Mouse (Mus musculus) neural tube, embryonic 13.5 days (tissue): Measurements from ENCODE around the gene Trarg1. TPM values are rescaled to one million over a fixed set of nuclear protein-coding genes. Genes with fewer than 3 reads are reported as not detected.
A peak's percentile ranks its signal among the peaks of the same experiment; 100 is the strongest.
"Not testable (repeated sequence)": the region's sequence is repeated elsewhere in the genome, so short reads cannot be mapped to it uniquely, and the experiment has no call there.

ENCODE experiments used
- ATAC-seq: fragments of 200-750 bp; cut with Nextera tagmentation; 2 replicates; pipeline ENCODE4 v1.8.0; 2017; ENCODE audit warnings: low read depth, mild to moderate bottlenecking, moderate TSS enrichment, moderate library complexity
- H3K27ac ChIP-seq: fragments of 300-500 bp; sonication (generic); replicated peaks from 2 replicates; pipeline ENCODE4 v1.5.1; 2015; ENCODE audit warnings: moderate library complexity, mild to moderate bottlenecking, inconsistent platforms
- H3K27me3 ChIP-seq: fragments of 300-500 bp; sonication (generic); 2 replicates; pipeline ENCODE4 v1.6.1; 2015; ENCODE audit warnings: mild to moderate bottlenecking, inconsistent platforms
- H3K36me3 ChIP-seq: fragments of 300-500 bp; sonication (generic); 2 replicates; pipeline ENCODE4 v1.6.1; 2015; ENCODE audit warnings: mild to moderate bottlenecking, inconsistent platforms
- H3K4me1 ChIP-seq: fragments of 300-500 bp; sonication (generic); replicated peaks from 2 replicates; pipeline ENCODE4 v1.6.1; 2015; ENCODE audit warnings: inconsistent platforms
- H3K4me2 ChIP-seq: fragments of 300-500 bp; sonication (generic); 2 replicates; pipeline ENCODE4 v1.6.1; 2015; ENCODE audit warnings: inconsistent platforms, mild to moderate bottlenecking, moderate library complexity
- H3K4me3 ChIP-seq: fragments of 300-500 bp; sonication (generic); 2 replicates; pipeline ENCODE4 v1.5.1; 2015; ENCODE audit warnings: mild to moderate bottlenecking, inconsistent platforms
- H3K9ac ChIP-seq: fragments of 300-500 bp; sonication (generic); 2 replicates; pipeline ENCODE4 v1.6.1; 2015; ENCODE audit warnings: moderate library complexity, mild to moderate bottlenecking, inconsistent platforms
- H3K9me3 ChIP-seq: fragments of 300-500 bp; sonication (generic); 2 replicates; pipeline ENCODE4 v1.6.1; 2016; ENCODE audit warnings: inconsistent platforms
- WGBS: fragments of 180-500 bp; shearing (Covaris S2); methylation state at CpG from one replicate; pipeline ENCODE4 v1.1.7; 2015; 5-methylcytosine and 5-hydroxymethylcytosine counted together
- polyA plus RNA-seq: library from polyadenylated mRNA; unstranded; fragments of >200 nt; fragmentation: Nextera tagmentation; extraction: Ambion mirVana; gene quantifications from 2 replicates; pipeline ENCODE4 v1.2.1, GENCODE M21; 2015

Trarg1 gene
- 1.4 and 3.3 TPM in 2 replicates for polyA plus RNA-seq

DNA sequence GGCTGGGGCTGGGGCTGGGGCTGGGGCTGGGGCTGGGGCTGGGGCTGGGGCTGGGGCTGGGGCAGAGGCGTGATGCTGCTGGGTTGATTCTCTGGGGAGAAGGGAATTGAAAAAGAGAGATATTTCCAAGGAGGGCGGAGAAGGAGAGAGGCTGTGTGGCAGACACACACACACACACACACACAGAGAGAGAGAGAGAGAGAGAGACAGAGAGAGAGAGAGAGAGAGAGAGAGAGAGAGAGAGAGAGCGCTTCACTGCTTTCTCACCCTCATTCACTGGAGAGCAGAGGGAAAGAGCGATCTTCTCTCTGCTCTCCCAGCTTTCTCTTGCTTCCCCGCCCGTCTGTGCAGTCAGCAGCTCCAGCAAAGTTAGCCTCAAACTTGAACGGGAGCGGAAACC is at the start of gene Trarg1:
Gene Trarg1 (plus strand): TSS at position 301 of the 400 bp plus-strand sequence.
- H3K9me3 ChIP-seq, result not testable (repeated sequence)

DNA sequence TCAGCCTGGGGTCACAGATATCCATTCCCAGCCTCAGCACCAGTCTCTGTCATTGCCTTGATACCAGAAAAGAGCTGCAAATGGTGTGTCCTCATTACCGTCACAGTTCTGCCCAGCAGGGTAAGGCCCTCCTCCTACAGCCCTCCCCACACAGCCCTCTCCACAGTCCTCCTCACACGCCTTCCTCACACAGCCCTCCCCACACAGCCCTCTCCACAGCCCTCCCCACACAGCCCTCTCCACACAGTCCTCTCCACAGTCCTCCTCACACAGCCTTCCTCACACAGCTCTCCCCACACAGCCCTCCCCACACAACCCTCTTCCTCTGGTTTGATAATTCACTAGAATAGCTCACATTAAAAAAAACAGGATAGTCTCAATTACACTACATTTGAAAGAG is 49.6 kb upstream of the Trarg1 start:
- H3K4me1 ChIP-seq, result no peaks in the 10 kb centered on the region
- no peaks in the 10 kb centered on the region for H3K36me3 ChIP-seq
- WGBS, result 35% methylated on average over 2 of the region's 2 CpGs
- no peaks in the 10 kb centered on the region for H3K9me3 ChIP-seq
- no peak overlapping the region for H3K9ac ChIP-seq
- ATAC-seq, result no peak
- H3K4me2 ChIP-seq, result no peak overlapping the region
- no peak overlapping the region for H3K4me3 ChIP-seq
- H3K27me3 ChIP-seq, result no peaks in the 10 kb centered on the region
- H3K27ac ChIP-seq, result no peak overlapping the region

More for the DNA sequence above, at the start of gene Trarg1:
- not testable (repeated sequence) for H3K4me2 ChIP-seq, H3K4me3 ChIP-seq, H3K27ac ChIP-seq, H3K36me3 ChIP-seq, H3K4me1 ChIP-seq, ATAC-seq, H3K9ac ChIP-seq
- peaks cover 19% of the 10 kb centered on the region for H3K27me3 ChIP-seq
- 40% methylated on average over 7 of the region's 8 CpGs for WGBS

DNA sequence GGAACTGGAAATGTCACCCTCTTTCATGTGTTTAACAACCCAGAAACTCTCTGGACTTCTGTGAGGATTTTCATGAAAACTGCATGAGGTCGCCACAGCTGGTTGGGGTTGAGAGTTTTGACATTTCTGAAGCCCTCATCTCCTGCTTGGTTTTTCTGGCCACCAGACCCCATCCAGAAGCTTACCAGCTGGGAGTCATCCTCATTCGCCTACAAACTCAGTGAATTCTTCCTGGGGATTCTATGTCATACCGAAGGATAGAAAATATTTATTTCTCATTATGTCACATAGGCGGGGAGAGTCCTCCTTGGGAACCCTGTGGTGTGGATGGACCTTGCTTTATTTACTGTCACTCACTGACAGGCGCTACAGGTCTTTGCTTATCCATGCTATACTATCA is 49.1 kb upstream of the Trarg1 start:
- WGBS, result 82% methylated on average over 5 of the region's 5 CpGs
- Histone ChIP-seq H3K9me3 (no peaks in the 10 kb centered on the region), H3K4me3 (no peak overlapping the region), H3K27me3 (no peaks in the 10 kb centered on the region), H3K4me1 (no peaks in the 10 kb centered on the region), H3K36me3 (no peaks in the 10 kb centered on the region), H3K27ac (no peak overlapping the region), H3K4me2 (no peak overlapping the region), H3K9ac (no peak overlapping the region)
- no peak for ATAC-seq

DNA sequence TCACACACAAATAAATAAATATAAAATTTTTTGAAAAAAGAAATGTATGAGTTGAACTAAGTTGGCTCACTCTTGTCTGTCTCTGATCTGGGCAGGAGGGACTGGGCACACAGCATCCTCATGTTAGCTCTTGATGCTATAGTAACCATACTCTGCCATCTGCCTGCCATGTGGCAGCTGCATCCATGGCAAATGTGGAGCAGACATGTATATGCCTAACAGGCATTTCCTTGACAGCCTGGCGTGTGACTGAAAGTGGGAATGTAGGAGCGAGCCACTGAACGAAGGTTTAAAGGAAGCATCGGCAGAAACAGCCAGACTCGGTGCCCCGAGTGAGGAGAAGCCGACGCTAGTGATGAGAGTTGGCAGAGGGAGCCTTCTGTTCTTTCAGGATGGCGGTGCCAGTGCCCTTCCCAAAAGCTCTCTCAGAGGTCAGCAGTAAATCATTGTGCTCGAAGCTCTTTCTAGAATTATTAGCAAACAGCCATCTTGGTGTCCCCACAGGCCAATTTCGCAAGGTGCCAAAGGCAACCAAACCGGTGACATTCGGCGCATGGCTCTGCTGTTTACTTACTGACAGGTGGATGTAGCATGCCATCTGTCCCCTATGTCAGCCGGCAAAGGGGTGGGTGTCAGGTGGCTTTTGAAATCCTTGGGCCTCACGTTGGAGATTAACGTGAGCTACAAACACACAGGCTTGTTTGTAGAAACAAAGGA is 40.2 kb upstream of the Trarg1 start:
- Histone ChIP-seq H3K36me3 (no peaks in the 10 kb centered on the region), H3K4me1 (peaks cover 22% of the 10 kb centered on the region), H3K4me3 (no peak overlapping the region), H3K27me3 (no peaks in the 10 kb centered on the region), H3K27ac (peak overlapping the region; percentile 24; the same call in 1 of the 2 replicates), H3K9me3 (no peaks in the 10 kb centered on the region), H3K4me2 (no peak overlapping the region), H3K9ac (no peak overlapping the region)
- no peak for ATAC-seq
- 47% methylated on average over 17 of the region's 17 CpGs for WGBS

DNA sequence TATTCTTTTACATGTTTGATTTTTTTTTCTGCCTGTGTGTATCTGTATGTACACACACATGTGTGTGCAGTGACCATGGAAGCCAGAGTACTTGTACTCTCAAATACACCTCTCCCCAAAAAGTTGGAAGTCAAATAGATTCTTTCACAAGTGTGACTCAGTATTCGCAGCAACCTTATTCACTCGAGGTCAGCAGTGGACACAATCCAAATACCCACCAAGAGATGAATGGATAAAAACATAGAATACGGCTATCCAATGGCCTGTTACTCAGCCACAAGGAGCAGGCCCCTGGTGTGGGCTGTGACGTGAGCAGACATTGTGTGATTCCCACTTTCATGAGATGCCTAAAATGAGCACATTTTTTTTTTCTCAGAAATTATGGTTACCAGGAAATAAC is 39.4 kb upstream of the Trarg1 start:
- ATAC-seq, result no peak
- peaks cover 30% of the 10 kb centered on the region for H3K4me1 ChIP-seq
- H3K27ac ChIP-seq, result no peak overlapping the region; the same call in 1 of the 2 replicates
- no peak overlapping the region for H3K4me3 ChIP-seq
- no peaks in the 10 kb centered on the region for H3K9me3 ChIP-seq
- no peak overlapping the region for H3K4me2 ChIP-seq
- 66% methylated on average over 4 of the region's 4 CpGs for WGBS
- no peaks in the 10 kb centered on the region for H3K36me3 ChIP-seq
- no peaks in the 10 kb centered on the region for H3K27me3 ChIP-seq
- no peak overlapping the region for H3K9ac ChIP-seq

DNA sequence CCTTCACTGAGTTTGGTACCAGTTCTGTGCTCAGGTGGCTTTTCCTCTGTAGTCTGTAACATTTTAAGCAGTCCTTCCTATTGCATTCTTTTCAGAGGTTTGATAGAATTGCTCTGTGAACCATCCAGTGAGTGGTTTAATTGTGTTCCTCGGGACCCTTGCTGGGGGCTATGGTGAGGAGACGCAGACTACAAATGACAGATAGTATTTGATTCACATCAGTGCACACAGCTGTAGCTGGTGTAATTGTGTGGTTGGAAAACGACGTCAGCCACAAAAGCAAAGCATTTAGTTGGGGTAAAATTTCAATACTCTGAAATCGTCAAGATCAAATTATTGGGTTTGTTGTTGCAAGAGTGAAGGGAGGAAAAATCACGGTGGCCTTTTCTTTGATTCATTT is 35.4 kb upstream of the Trarg1 start:
- no peaks in the 10 kb centered on the region for H3K9me3 ChIP-seq
- H3K27ac ChIP-seq, result peak overlapping the region; percentile 76
- H3K27me3 ChIP-seq, result no peaks in the 10 kb centered on the region
- no peak overlapping the region for H3K9ac ChIP-seq
- H3K36me3 ChIP-seq, result no peaks in the 10 kb centered on the region
- H3K4me2 ChIP-seq, result no peak overlapping the region
- no peak overlapping the region for H3K4me3 ChIP-seq
- H3K4me1 ChIP-seq, result peaks cover 49% of the 10 kb centered on the region
- no peak for ATAC-seq
- WGBS, result 38% methylated on average over 6 of the region's 6 CpGs

DNA sequence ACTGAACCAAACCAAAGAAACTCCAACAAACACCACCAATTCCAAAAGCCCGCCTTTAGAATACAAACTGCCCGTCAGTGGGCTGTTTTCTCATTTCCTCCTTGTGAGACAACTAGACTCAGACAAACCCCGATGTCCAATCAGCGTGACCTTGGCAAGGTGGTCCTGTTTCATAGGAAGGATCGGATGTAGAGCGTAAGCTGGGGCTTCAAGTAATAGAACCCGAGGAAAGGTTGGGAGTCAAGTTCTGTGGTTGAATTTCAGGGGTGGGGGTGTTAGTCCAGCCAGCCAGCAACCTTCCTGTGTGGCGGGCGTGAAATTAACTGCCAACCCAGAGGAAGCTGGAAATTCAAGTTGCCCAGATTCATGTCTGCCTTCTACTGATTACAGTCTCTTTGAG is 34.6 kb upstream of the Trarg1 start:
- no peak overlapping the region for H3K4me2 ChIP-seq
- 76% methylated on average over 9 of the region's 9 CpGs for WGBS
- H3K27me3 ChIP-seq, result no peaks in the 10 kb centered on the region
- H3K36me3 ChIP-seq, result no peaks in the 10 kb centered on the region
- no peaks in the 10 kb centered on the region for H3K9me3 ChIP-seq
- no peak overlapping the region for H3K4me3 ChIP-seq
- no peak for ATAC-seq
- H3K27ac ChIP-seq, result peak overlapping the region; percentile 76
- H3K4me1 ChIP-seq, result peaks cover 43% of the 10 kb centered on the region
- H3K9ac ChIP-seq, result no peak overlapping the region

DNA sequence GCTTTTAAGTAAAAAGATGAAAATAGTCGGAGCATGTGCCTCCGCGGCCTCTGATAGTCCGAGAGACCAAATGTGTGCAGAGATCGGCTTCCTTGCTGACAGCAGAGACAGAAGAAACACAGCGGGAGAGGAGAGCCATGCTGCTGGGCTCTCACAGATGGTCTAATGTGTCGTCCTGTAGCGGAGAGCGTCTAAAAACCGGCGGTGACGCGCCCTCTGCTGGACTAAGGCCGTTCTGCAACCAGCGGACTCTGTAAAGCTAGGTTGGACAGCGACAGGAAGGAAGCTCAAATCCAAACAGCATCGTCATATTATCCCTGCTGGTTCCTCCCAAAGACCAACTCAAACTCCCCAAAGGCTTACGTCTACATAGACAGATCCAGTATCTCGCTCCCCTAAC is 33.7 kb upstream of the Trarg1 start:
- H3K27ac ChIP-seq, result peak overlapping the region; percentile 78
- peak overlapping the region; percentile 49 for H3K4me2 ChIP-seq
- peak; percentile 42 for ATAC-seq
- H3K27me3 ChIP-seq, result no peaks in the 10 kb centered on the region
- peak overlapping the region; percentile 56 for H3K9ac ChIP-seq
- H3K4me1 ChIP-seq, result peaks cover 43% of the 10 kb centered on the region
- no peaks in the 10 kb centered on the region for H3K36me3 ChIP-seq
- H3K4me3 ChIP-seq, result peak overlapping the region; percentile 12
- WGBS, result under 1% methylated on average over 19 of the region's 19 CpGs
- H3K9me3 ChIP-seq, result no peaks in the 10 kb centered on the region

DNA sequence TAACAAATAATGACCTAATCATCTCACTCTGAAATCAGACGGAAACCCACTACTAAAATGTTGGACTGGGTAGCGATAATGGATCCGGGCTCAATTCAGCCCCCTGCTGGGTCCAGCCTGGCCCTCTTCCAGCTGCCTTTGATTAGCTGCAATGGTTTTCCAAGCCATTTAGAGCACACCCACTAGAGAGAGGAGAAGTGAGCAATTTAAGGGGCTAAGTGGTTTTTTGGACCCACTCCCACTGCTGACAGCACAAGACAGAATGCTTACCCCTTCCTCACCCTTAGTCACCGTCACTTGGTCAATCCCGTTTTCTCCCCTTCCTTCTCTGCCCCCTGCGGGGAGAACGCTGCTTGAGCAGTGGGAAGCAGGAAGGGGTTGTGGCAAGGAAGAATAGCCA is 32.5 kb upstream of the Trarg1 start:
- H3K9ac ChIP-seq, result peak overlapping the region; percentile 9; the same call in 1 of the 2 replicates
- ATAC-seq, result peak; percentile 75
- no peaks in the 10 kb centered on the region for H3K27me3 ChIP-seq

DNA sequence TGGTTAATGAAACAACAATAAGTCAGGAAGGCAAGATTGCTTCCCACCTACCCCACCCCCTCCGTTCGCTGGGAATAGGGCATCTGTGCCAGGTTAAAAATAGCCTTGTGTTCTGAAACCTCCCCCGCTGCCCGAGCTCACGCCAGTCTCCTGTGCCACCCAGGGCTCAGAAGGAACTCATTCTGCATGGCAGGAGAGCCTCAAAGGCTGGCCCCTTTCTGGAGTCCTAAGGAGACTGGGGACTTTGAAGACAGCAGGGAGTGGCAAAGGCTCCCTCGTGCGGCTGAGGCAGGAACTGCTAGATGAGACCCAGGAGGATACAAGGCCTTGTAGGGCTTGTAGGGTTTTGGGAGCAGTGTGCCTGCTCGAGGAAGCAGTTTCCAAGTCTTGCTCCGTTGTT is 32.1 kb upstream of the Trarg1 start:
- peak; percentile 25 for ATAC-seq
- Histone ChIP-seq H3K9me3 (no peaks in the 10 kb centered on the region), H3K27ac (peak overlapping the region; percentile 78), H3K4me3 (peak overlapping the region; percentile 2), H3K4me2 (peak overlapping the region; percentile 43), H3K27me3 (no peaks in the 10 kb centered on the region), H3K36me3 (no peaks in the 10 kb centered on the region), H3K4me1 (peaks cover 47% of the 10 kb centered on the region), H3K9ac (peak overlapping the region; percentile 9; the same call in 1 of the 2 replicates)
- 5% methylated on average over 9 of the region's 9 CpGs for WGBS

More for the DNA sequence above, 32.5 kb upstream of the Trarg1 start:
- Histone ChIP-seq H3K4me2 (peak overlapping the region; percentile 43), H3K27ac (peak overlapping the region; percentile 78), H3K36me3 (no peaks in the 10 kb centered on the region), H3K4me3 (peak overlapping the region; percentile 2), H3K4me1 (peaks cover 42% of the 10 kb centered on the region), H3K9me3 (no peaks in the 10 kb centered on the region)
- 0% methylated on average over 7 of the region's 7 CpGs for WGBS

DNA sequence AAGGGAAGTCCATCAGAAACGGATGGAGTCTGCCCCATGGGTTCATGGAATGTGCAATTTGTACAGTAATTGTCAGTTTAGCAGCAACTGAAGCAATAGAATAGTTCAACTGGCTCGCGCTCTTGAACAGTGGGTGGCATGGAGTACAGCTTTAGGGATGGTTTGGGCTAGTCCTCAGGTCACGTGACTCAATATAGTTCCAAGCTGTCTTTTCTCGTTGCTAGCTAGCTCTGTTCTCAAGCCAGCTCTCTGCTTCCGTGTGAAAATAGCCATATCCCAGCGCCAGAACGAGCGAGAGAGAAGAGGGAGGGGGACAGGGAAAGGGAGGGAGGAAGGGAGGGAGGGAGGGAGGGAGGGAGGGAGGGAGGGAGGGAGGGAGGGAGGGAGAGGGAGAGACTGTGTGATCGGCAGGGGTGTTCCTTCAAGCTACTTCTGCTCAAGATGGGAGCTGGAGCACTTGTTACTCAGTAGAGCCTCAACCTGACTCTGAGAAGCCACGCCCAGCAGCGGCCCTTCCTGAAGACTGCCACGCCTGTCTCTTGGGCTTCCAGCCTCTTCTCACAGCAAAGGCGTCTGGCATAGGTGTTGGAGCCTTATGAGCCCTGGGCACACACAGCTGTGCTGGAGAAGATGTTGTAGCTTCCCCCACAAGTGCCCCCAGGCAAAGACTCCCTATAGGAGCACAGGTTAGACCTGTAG is 28.6 kb upstream of the Trarg1 start:
- H3K4me2 ChIP-seq, result no peak overlapping the region
- H3K4me1 ChIP-seq, result peaks cover 33% of the 10 kb centered on the region
- H3K4me3 ChIP-seq, result no peak overlapping the region
- no peaks in the 10 kb centered on the region for H3K36me3 ChIP-seq
- no peak overlapping the region for H3K27ac ChIP-seq
- no peaks in the 10 kb centered on the region for H3K27me3 ChIP-seq
- no peak overlapping the region for H3K9ac ChIP-seq
- WGBS, result 64% methylated on average over 11 of the region's 14 CpGs
- no peak for ATAC-seq
- no peaks in the 10 kb centered on the region for H3K9me3 ChIP-seq

DNA sequence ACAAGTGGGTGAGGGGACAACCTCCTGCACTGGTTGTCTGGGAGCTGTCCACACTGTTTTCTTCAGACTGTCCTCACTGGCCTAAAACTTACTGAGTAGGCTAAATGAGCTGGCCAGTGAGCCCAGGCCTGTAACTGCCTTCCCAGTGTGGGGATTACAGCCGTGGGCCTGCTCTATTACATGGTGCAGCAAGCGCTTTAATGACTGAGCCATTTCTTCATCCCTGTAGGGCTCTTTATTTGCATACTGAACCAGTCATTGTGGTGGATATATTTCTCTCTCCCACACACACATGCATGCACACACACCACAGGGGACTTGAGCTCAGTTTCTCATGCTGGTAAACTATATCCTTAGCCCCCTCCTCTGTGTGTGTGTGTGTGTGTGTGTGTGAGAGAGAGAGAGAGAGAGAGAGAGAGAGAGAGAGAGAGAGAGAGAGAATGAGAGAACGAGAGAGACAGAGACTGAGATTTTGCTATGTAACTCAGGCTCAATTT is 26.7 kb upstream of the Trarg1 start:
- Histone ChIP-seq H3K27ac (peak overlapping the region; percentile 75), H3K4me3 (no peak overlapping the region), H3K9me3 (no peaks in the 10 kb centered on the region), H3K9ac (no peak overlapping the region), H3K4me2 (no peak overlapping the region), H3K4me1 (peaks cover 16% of the 10 kb centered on the region), H3K27me3 (no peaks in the 10 kb centered on the region), H3K36me3 (no peaks in the 10 kb centered on the region)
- 30% methylated on average over 3 of the region's 3 CpGs for WGBS
- ATAC-seq, result peak; percentile 73
